Mouse (Mus musculus) G1E (cell line): ENCODE data around the gene Ttc27.

ENCODE experiments used
- CTCF ChIP-seq: IDR thresholded peaks from 2 replicates; pipeline ENCODE4 v1.5.1; 2012; ENCODE audit warnings: low read depth, low read length, inconsistent platforms, mixed read lengths
- GATA1 ChIP-seq: IDR thresholded peaks from 2 replicates; pipeline ENCODE4 v1.6.1; 2012; ENCODE audit warnings: borderline replicate concordance, low read length, inconsistent platforms, mixed read lengths
- GATA2 ChIP-seq: IDR thresholded peaks from 2 replicates; pipeline ENCODE4 v1.6.1; 2012; ENCODE audit warnings: low read depth, low read length, inconsistent platforms, borderline replicate concordance
- POLR2AphosphoS5 ChIP-seq: IDR thresholded peaks from 2 replicates; pipeline ENCODE4 v1.6.1; 2012; ENCODE audit warnings: low read depth, low read length, inconsistent platforms; ENCODE audit not compliant: insufficient replicate concordance
- TAL1 ChIP-seq: conservative IDR thresholded peaks from 2 replicates; pipeline ENCODE4 v1.6.1; 2012; ENCODE audit warnings: low read depth, low read length, inconsistent platforms, mixed read lengths

GRCm38 (mm10) chr17:74807509-74808248 is 90.1 kb downstream of the Ttc27 start:
- no peak for TF ChIP-seq CTCF
- TF ChIP-seq TAL1 = no peak
- no peak for TF ChIP-seq GATA1
- no peak for TF ChIP-seq POLR2AphosphoS5
- TF ChIP-seq GATA2 = no peak
